Mouse (Mus musculus): ENCODE measurements around the gene Gpr15. TPM values are rescaled to one million over a fixed set of nuclear protein-coding genes. Genes with fewer than 3 reads are reported as not detected.
A peak's percentile ranks its signal among the peaks of the same experiment; 100 is the strongest.

Gpr15 gene
- polyA plus RNA-seq, 1 experiment from 2014 or later, result not detected

DNA sequence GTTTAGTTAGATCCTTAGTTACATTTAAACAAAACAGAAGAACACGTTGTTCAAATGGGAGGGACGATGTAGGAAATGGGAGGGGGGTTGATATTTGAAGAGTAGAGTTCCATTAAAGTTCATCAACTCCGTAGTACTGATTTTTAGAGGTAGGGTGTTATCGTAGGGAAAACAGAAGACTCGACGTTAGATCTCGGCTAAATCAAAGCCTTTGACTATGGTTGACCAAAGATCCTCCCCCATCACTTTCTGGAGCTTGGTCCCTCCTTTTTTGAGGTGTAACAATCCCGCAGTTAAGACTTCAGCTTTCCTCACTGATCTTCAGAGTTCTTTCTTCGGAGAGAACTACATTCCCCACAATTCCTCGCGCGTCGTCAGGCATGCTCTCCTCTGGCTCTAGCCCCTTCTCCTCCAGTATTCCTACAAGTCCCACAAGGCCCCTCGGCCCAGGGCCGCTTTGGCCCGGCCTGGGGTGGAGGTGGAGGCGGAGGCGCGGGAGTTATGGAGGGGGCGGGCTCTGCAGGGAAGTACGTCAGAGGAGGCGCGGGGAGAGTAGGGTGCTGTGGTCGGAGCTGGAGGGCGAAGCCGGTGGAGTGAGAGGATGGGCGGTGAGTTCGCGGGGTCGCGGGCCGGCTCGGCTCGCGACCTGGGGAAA, 8.7 kb upstream of the Gpr15 start, which contains the start of gene Cldnd1:
Cldnd1 (plus strand) TSS at position 434 of the 655 bp plus-strand sequence.
- Histone ChIP-seq H3K9me3 (ENCODE audit: control insufficient read depth, low read length) (no peaks in the 10 kb centered on the region), H3K4me1 (replicated peaks; ENCODE audit: control insufficient read depth, insufficient read depth, low read length) (peaks cover 4% of the 10 kb centered on the region; the same call in 1 of the 2 replicates), H3K4me2 (peak within 1 kb of the TSS; percentile 77), H3K36me3 (ENCODE audit: control insufficient read depth, insufficient read depth, low read length) (peaks cover 20% of the 10 kb centered on the region), H3K27me3 (replicated peaks; ENCODE audit: control insufficient read depth, insufficient read depth, low read length) (no peaks in the 10 kb centered on the region), H3K27ac (ENCODE audit: low read depth, low read length) (peak within 1 kb of the TSS; percentile 63; the same call in 1 of the 2 replicates), H3K4me3 (ENCODE audit: low read depth, low read length) (peak within 1 kb of the TSS; percentile 73), H3K9ac (ENCODE audit: low read depth, low read length) (peak within 1 kb of the TSS; percentile 72)
- 2% methylated on average over 33 of the region's 35 CpGs for WGBS
- peak; percentile 96 for DNase-seq (ENCODE audit: low spot score)
- peak; percentile 100 for ATAC-seq (replicated peaks; ENCODE audit: low FRiP score)

DNA sequence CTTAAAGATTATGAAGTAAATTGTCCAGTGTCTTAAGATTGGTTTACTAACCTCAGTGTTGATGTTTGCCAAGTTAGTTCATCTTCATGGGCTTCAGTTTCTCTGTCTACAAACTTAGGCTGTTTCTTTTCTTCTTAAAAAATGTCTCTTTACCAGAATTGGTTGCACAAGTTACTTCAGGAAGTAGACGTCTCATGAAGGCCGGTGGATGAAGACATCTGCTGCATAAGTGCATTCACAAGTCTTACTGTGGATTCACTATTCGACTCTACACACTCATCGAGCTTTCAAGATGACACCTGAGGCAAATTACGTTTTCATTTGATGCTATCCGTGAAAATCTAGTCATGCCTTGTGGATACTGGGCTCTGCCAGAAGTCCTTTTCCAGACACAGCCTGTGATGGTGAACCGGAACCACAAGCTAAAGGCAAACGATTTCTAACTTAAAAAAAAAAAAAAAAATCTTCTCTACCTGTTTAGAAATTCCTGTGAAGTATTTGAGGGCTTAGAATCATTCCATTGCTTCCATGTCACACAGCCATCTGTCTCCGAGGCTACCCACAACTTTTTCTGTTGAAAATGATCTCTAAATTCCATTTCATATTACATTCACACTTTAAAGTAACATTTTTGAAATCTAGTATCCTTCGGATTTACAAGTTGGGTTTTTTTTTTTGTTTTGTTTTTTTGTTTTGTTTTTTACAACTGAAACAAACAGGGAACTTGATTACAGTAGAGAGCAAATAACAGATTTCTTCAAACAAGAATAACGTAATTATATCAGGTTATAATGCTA, 8.0 kb upstream of the Gpr15 start:
- no peak for ATAC-seq (replicated peaks; ENCODE audit: low FRiP score)
- WGBS, result 73% methylated on average over 11 of the region's 11 CpGs
- no peak overlapping the region for H3K27ac ChIP-seq (ENCODE audit: low read depth, low read length)

DNA sequence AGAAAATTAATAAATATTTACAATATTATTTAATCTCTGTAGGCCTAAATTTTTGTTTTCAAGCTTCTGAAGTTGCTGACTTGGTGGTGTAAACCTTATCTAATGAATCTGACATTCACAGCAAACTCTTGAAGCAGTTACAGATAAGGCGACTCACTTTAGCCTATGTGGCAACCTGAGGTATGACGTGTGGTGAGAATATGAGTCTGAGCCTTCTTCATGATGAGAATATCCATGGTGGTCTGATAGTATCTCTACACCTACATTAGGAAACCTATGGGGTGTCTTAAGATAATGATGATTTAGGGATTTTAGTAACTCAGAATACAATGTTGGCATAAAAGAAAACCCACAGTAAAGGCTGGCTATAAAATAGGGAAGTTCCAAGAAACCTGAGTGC, 3.4 kb upstream of the Gpr15 start:
- H3K9ac ChIP-seq (ENCODE audit: low read depth, low read length), result no peak overlapping the region
- H3K4me3 ChIP-seq (ENCODE audit: low read depth, low read length), result no peak overlapping the region
- no peaks in the 10 kb centered on the region for H3K36me3 ChIP-seq (ENCODE audit: control insufficient read depth, insufficient read depth, low read length)
- H3K9me3 ChIP-seq (ENCODE audit: control insufficient read depth, low read length), result no peaks in the 10 kb centered on the region
- H3K4me2 ChIP-seq, result no peak overlapping the region
- DNase-seq (ENCODE audit: low spot score), result no peak
- no peaks in the 10 kb centered on the region for H3K27me3 ChIP-seq (replicated peaks; ENCODE audit: control insufficient read depth, insufficient read depth, low read length)
- 51% methylated on average over 2 of the region's 2 CpGs for WGBS
- no peak for ATAC-seq (replicated peaks; ENCODE audit: low FRiP score)
- no peak overlapping the region for H3K27ac ChIP-seq (ENCODE audit: low read depth, low read length)
- no peaks in the 10 kb centered on the region for H3K4me1 ChIP-seq (replicated peaks; ENCODE audit: control insufficient read depth, insufficient read depth, low read length)

More for the DNA sequence above, 8.0 kb upstream of the Gpr15 start:
- Histone ChIP-seq H3K4me3 (ENCODE audit: low read depth, low read length) (peak overlapping the region; percentile 73), H3K27me3 (replicated peaks; ENCODE audit: control insufficient read depth, insufficient read depth, low read length) (no peaks in the 10 kb centered on the region), H3K36me3 (ENCODE audit: control insufficient read depth, insufficient read depth, low read length) (peaks cover 17% of the 10 kb centered on the region), H3K4me2 (peak overlapping the region; percentile 58), H3K9me3 (ENCODE audit: control insufficient read depth, low read length) (no peaks in the 10 kb centered on the region), H3K9ac (ENCODE audit: low read depth, low read length) (no peak overlapping the region), H3K4me1 (replicated peaks; ENCODE audit: control insufficient read depth, insufficient read depth, low read length) (peaks cover 4% of the 10 kb centered on the region; the same call in 1 of the 2 replicates)
- no peak for DNase-seq (ENCODE audit: low spot score)

DNA sequence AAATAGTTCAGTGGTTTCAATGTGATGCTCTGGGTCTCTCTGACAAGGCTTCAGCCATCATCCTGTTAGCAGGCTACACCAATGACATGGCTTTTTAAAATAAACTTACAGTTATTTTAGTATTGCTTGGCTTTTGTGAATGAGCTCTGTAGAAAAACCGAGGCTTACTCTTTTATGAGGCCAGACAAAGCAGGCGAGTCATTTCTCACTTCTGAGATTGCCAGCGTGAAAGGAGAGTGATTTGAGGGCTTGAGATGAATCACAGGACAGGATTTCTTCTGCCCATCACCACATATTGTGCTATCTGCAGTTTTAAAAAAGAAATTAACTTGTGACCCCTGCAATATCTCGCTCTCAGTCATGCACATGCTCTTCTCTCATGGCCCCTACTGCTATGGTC, 3.9 kb downstream of the Gpr15 start:
- 67% methylated on average over 4 of the region's 4 CpGs for WGBS
- ATAC-seq (replicated peaks; ENCODE audit: low FRiP score) (no peak), DNase-seq (ENCODE audit: low spot score) (no peak)
- H3K4me1 ChIP-seq (replicated peaks; ENCODE audit: control insufficient read depth, insufficient read depth, low read length), result no peaks in the 10 kb centered on the region
- H3K9ac ChIP-seq (ENCODE audit: low read depth, low read length), result no peak overlapping the region
- no peaks in the 10 kb centered on the region for H3K9me3 ChIP-seq (ENCODE audit: control insufficient read depth, low read length)
- no peak overlapping the region for H3K4me2 ChIP-seq
- no peaks in the 10 kb centered on the region for H3K36me3 ChIP-seq (ENCODE audit: control insufficient read depth, insufficient read depth, low read length)
- H3K27me3 ChIP-seq (replicated peaks; ENCODE audit: control insufficient read depth, insufficient read depth, low read length), result no peaks in the 10 kb centered on the region
- H3K4me3 ChIP-seq (ENCODE audit: low read depth, low read length), result no peak overlapping the region
- no peak overlapping the region for H3K27ac ChIP-seq (ENCODE audit: low read depth, low read length)

DNA sequence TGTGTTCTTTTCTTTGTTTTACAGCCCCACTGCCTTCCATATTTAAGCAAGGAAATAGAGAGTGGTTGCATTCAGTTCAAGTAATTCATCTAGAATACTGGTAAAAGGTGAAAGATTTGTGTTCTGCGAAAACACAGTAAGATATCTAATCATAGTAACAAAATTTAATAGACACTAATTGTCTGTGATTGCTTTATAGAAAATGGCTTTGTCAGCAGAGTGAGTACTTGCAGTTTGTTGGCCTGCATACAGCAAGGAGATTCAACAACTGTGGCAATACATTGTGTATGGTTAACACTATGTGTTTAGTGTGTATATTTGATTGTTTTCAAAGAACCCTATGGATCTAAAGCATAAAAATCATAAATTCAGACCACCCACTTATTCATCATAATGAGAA, 5.7 kb downstream of the Gpr15 start:
- Histone ChIP-seq H3K4me1 (replicated peaks; ENCODE audit: control insufficient read depth, insufficient read depth, low read length) (no peaks in the 10 kb centered on the region), H3K4me3 (ENCODE audit: low read depth, low read length) (no peak overlapping the region), H3K9ac (ENCODE audit: low read depth, low read length) (no peak overlapping the region), H3K36me3 (ENCODE audit: control insufficient read depth, insufficient read depth, low read length) (no peaks in the 10 kb centered on the region), H3K9me3 (ENCODE audit: control insufficient read depth, low read length) (no peaks in the 10 kb centered on the region), H3K27ac (ENCODE audit: low read depth, low read length) (no peak overlapping the region), H3K27me3 (replicated peaks; ENCODE audit: control insufficient read depth, insufficient read depth, low read length) (no peaks in the 10 kb centered on the region), H3K4me2 (no peak overlapping the region)
- 92% methylated on average over 1 of the region's 1 CpGs for WGBS
- ATAC-seq (replicated peaks; ENCODE audit: low FRiP score) (no peak), DNase-seq (ENCODE audit: low spot score) (no peak)

DNA sequence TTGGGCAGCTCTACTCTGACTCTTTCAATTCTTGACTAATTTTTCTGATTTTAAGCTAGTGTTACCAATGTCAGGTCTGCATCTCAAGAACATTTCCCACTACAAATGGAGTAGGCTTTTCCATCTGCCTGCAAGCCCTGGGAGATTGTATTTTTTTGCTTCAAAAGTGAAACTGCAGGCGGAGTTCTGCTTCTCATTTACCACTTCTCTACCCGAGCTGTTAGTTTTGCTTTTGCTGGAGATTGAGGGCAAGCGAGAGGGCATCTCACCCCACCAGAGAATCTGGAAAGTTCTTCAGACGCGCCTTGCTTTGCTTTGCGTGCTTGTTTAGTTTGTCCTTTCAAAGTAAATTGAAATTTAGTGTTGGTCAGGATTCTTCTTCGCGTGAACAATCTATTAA, 6.6 kb downstream of the Gpr15 start:
- no peak overlapping the region for H3K9ac ChIP-seq (ENCODE audit: low read depth, low read length)
- 68% methylated on average over 8 of the region's 8 CpGs for WGBS

DNA sequence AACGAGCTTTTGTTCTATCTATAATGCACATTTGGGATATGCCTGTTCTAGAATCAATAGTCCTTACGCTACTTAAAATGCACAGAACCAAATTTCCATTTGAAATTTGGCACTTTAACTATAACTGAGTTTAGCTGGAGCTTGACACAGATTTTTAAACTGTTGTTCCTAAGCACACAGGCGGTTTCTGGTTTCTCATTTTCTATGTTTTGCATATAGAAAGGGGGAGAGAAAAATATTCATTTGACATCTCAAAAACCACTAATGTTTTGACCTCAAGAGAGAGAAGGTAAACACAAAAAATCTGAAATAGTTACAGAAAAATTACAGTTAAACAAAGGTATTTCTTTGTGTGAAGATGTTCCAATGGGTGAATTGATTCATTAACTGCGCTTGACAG, 9.3 kb downstream of the Gpr15 start:
- ATAC-seq (replicated peaks; ENCODE audit: low FRiP score) (no peak), DNase-seq (ENCODE audit: low spot score) (no peak)
- no peak overlapping the region for H3K4me3 ChIP-seq (ENCODE audit: low read depth, low read length)
- H3K9me3 ChIP-seq (ENCODE audit: control insufficient read depth, low read length), result no peaks in the 10 kb centered on the region
- H3K4me1 ChIP-seq (replicated peaks; ENCODE audit: control insufficient read depth, insufficient read depth, low read length), result no peaks in the 10 kb centered on the region
- H3K9ac ChIP-seq (ENCODE audit: low read depth, low read length), result no peak overlapping the region
- no peaks in the 10 kb centered on the region for H3K27me3 ChIP-seq (replicated peaks; ENCODE audit: control insufficient read depth, insufficient read depth, low read length)
- H3K27ac ChIP-seq (ENCODE audit: low read depth, low read length), result no peak overlapping the region
- H3K4me2 ChIP-seq, result no peak overlapping the region
- 76% methylated on average over 4 of the region's 4 CpGs for WGBS
- no peaks in the 10 kb centered on the region for H3K36me3 ChIP-seq (ENCODE audit: control insufficient read depth, insufficient read depth, low read length)

More for the DNA sequence above, 6.6 kb downstream of the Gpr15 start:
- no peak overlapping the region for H3K27ac ChIP-seq (ENCODE audit: low read depth, low read length)
- no peak overlapping the region for H3K4me2 ChIP-seq
- no peaks in the 10 kb centered on the region for H3K9me3 ChIP-seq (ENCODE audit: control insufficient read depth, low read length)
- ATAC-seq (replicated peaks; ENCODE audit: low FRiP score), result no peak
- H3K36me3 ChIP-seq (ENCODE audit: control insufficient read depth, insufficient read depth, low read length), result no peaks in the 10 kb centered on the region
- no peak for DNase-seq (ENCODE audit: low spot score)
- no peaks in the 10 kb centered on the region for H3K27me3 ChIP-seq (replicated peaks; ENCODE audit: control insufficient read depth, insufficient read depth, low read length)
- no peak overlapping the region for H3K4me3 ChIP-seq (ENCODE audit: low read depth, low read length)
- H3K4me1 ChIP-seq (replicated peaks; ENCODE audit: control insufficient read depth, insufficient read depth, low read length), result no peaks in the 10 kb centered on the region

DNA sequence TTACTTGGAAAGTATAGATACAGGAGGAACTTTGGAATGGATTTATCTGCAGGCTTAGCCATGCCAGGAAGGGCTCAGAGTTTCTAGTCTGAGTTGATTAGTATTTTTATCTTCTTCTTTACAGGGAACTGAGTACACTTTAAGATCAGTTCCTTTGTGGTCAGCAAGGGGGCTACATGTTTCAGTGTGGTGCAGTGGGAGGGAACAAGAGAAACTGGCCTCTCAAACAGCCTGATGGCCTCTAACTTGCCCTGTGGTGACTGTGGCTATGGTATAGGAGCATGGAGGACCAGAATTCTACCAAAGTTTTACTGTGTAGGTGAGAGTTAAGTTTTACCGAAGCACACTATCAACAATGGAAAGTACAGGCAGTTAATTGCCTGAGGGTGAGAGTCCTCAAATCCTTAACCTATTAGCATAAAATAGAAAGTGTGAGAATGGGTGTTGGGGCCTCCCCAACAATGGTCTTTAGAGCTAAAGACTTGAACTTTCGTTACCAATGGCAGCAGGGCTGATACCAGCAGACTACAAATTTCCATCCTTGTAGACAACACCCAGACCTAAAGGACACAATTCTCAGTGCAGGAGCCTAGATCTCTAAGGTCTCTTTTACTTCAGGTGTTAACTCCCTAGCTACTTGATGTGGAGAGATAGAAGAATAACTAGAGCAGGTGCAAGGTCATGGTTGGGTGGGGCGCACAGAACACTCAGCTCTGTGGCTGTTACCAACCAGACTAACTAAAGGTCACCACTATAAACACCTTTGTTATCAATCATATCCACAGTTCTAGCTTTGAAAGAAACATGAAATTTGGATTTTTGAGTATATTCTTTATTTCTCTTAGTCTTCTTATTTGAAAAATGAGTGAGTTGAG, 10.0 kb downstream of the Gpr15 start:
- H3K4me1 ChIP-seq (replicated peaks; ENCODE audit: control insufficient read depth, insufficient read depth, low read length), result no peaks in the 10 kb centered on the region
- no peaks in the 10 kb centered on the region for H3K27me3 ChIP-seq (replicated peaks; ENCODE audit: control insufficient read depth, insufficient read depth, low read length)
- no peak overlapping the region for H3K9ac ChIP-seq (ENCODE audit: low read depth, low read length)
- no peaks in the 10 kb centered on the region for H3K9me3 ChIP-seq (ENCODE audit: control insufficient read depth, low read length)
- no peak overlapping the region for H3K4me2 ChIP-seq
- WGBS, result 71% methylated on average over 3 of the region's 3 CpGs
- DNase-seq (ENCODE audit: low spot score), result no peak
- H3K27ac ChIP-seq (ENCODE audit: low read depth, low read length), result no peak overlapping the region
- no peaks in the 10 kb centered on the region for H3K36me3 ChIP-seq (ENCODE audit: control insufficient read depth, insufficient read depth, low read length)
- no peak for ATAC-seq (replicated peaks; ENCODE audit: low FRiP score)
- no peak overlapping the region for H3K4me3 ChIP-seq (ENCODE audit: low read depth, low read length)
